Mouse (Mus musculus) C2C12 (cell line): ENCODE data around the gene Myb. TPM values are rescaled to one million over a fixed set of nuclear protein-coding genes. Genes with fewer than 3 reads are reported as not detected.
A peak's percentile ranks its signal among the peaks of the same experiment; 100 is the strongest.

Experiments used
- H3K27me3 ChIP-seq: one replicate; pipeline ENCODE4 v1.6.1; 2011; ENCODE audit not compliant: control insufficient read depth, insufficient read depth, insufficient read length
- H3K36me3 ChIP-seq: one replicate; pipeline ENCODE4 v1.6.1; 2011; ENCODE audit not compliant: control insufficient read depth, insufficient read depth
- H3K4me3 ChIP-seq: one replicate; pipeline ENCODE4 v1.5.1; 2011; ENCODE audit warnings: mild to moderate bottlenecking, control low read depth; ENCODE audit not compliant: poor library complexity, insufficient read depth, severe bottlenecking
- H3K79me2 ChIP-seq: one replicate; pipeline ENCODE4 v1.6.1; 2011; ENCODE audit not compliant: control insufficient read depth, insufficient read depth
- H3K79me3 ChIP-seq: one replicate; pipeline ENCODE4 v1.6.1; 2011; ENCODE audit warnings: low read depth, control low read depth
- H3ac ChIP-seq: one replicate; pipeline ENCODE3; 2011; ENCODE audit warnings: low read depth; ENCODE audit not compliant: control insufficient read depth, insufficient read length
- CEBPB ChIP-seq: IDR thresholded peaks from one replicate; pipeline ENCODE4 v1.6.1; 2011; ENCODE audit warnings: low read depth, mild to moderate bottlenecking, control low read depth, moderate library complexity
- CTCF ChIP-seq: IDR thresholded peaks from one replicate; pipeline ENCODE4 v1.5.1; 2011; ENCODE audit not compliant: control insufficient read depth, insufficient read depth, insufficient read length
- FOSL1 ChIP-seq: IDR thresholded peaks from one replicate; pipeline ENCODE4 v1.8.0; 2011; ENCODE audit warnings: mild to moderate bottlenecking, low read length; ENCODE audit not compliant: poor library complexity, insufficient read depth, severe bottlenecking
- MAX ChIP-seq: IDR thresholded peaks from one replicate; pipeline ENCODE4 v1.6.1; 2011; ENCODE audit warnings: mild to moderate bottlenecking, control low read depth
- MYOD1 ChIP-seq: IDR thresholded peaks from one replicate; pipeline ENCODE4 v1.6.1; 2011; ENCODE audit warnings: low read depth; ENCODE audit not compliant: control insufficient read depth, insufficient read length
- MYOG ChIP-seq: IDR thresholded peaks from one replicate; pipeline ENCODE4 v1.6.1; 2011; ENCODE audit not compliant: control insufficient read depth, insufficient read length; ENCODE audit errors: extremely low read depth
- USF1 ChIP-seq: IDR thresholded peaks from one replicate; pipeline ENCODE4 v1.6.1; 2011; ENCODE audit warnings: low read depth, mild to moderate bottlenecking, control low read depth, moderate library complexity
- polyA plus RNA-seq: library from polyadenylated mRNA; unstranded; fragments of >200 nt; fragmentation: generic; extraction: Trizol; gene quantifications from one replicate; pipeline ENCODE4 v1.2.1, GENCODE M21; 2012; ENCODE audit warnings: missing spikeins

Myb gene
- polyA plus RNA-seq, 1 experiment = 0.47 TPM

DNA sequence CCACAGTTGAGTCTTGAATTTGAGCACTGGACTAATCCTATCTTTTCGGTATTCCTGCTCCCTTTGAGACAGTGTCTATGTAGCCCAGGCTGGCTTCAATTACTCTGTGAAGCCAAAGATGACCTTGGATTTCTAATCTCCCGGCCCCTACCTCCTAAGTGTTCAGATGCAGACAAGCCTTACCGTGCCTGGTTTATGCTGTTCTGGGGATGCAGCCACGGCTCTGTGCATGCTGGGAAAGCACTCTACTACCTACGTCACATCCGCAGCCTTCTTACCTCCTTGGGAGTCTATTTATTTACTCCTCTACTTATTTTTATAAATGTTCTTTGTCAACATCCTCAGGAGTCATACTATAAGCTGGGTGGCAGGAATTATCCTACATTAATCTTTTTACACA, 7.1 kb upstream of the Myb start:
- no peak overlapping the region for H3ac ChIP-seq
- H3K79me3 ChIP-seq = no peaks in the 10 kb centered on the region
- H3K27me3 ChIP-seq = no peaks in the 10 kb centered on the region
- no peak for TF ChIP-seq USF1
- no peak for TF ChIP-seq FOSL1
- TF ChIP-seq MAX = no peak
- no peak for TF ChIP-seq MYOG
- no peak for TF ChIP-seq MYOD1
- TF ChIP-seq CEBPB = no peak
- no peak for TF ChIP-seq CTCF
- H3K36me3 ChIP-seq = no peaks in the 10 kb centered on the region
- no peaks in the 10 kb centered on the region for H3K79me2 ChIP-seq
- no peak overlapping the region for H3K4me3 ChIP-seq

DNA sequence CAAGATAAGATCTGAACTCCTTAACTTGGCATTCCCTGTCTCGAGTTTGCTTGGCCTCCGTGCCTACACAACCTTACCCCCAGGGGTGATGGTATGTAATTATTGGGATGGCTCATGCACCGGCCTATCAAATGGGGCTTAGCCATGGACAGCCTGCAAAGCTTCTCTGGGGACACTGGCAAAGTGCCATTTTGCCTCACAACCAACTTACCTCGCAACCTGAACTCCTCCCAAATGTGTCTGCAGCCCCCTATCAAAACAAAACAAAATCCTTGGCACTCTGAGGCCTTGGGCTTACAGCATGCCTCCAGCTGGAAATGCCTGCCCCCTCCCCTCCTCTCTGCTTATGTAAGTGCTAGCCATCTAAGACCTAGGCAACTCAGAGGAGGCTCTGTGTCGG, 6.4 kb upstream of the Myb start:
- Histone ChIP-seq H3K79me2 (no peaks in the 10 kb centered on the region), H3K4me3 (no peak overlapping the region), H3ac (no peak overlapping the region), H3K79me3 (no peaks in the 10 kb centered on the region), H3K36me3 (no peaks in the 10 kb centered on the region), H3K27me3 (no peaks in the 10 kb centered on the region)
- TF ChIP-seq MYOD1 = no peak
- no peak for TF ChIP-seq MAX
- TF ChIP-seq CTCF = no peak
- TF ChIP-seq CEBPB = no peak
- TF ChIP-seq MYOG = no peak
- no peak for TF ChIP-seq USF1
- no peak for TF ChIP-seq FOSL1

GRCm38 (mm10) chr10:21165411-21165810, 4.6 kb upstream of the Myb start:
- H3K36me3 ChIP-seq = no peaks in the 10 kb centered on the region
- no peak overlapping the region for H3K4me3 ChIP-seq
- TF ChIP-seq MYOD1 (no peak), MAX (no peak), USF1 (no peak), CEBPB (no peak), MYOG (no peak), FOSL1 (no peak), CTCF (no peak)
- H3ac ChIP-seq = no peak overlapping the region
- no peaks in the 10 kb centered on the region for H3K79me3 ChIP-seq
- peaks cover 6% of the 10 kb centered on the region for H3K27me3 ChIP-seq
- H3K79me2 ChIP-seq = no peaks in the 10 kb centered on the region

DNA sequence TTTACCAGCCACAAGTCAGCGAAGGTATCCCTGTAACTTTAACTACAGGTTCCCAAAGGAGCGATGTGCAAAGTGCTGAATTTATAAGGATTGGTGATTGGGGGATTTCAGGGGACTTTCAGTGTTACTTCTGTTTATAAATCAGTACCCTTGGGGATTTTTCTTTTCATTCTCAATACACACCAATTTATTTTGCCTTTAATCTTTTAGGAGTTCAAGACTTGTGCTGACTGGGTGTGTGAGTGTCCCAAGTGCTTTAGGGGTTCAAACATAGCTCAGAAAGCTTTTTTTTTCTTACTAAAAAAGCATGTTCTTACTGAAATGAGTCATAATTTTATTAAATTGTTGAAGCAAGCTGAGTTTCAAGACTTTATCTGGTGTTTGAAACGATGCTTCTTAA, 1.3 kb upstream of the Myb start:
- no peak overlapping the region for H3ac ChIP-seq
- no peak overlapping the region for H3K4me3 ChIP-seq
- no peak for TF ChIP-seq MAX
- no peak for TF ChIP-seq FOSL1
- no peak for TF ChIP-seq MYOD1
- TF ChIP-seq USF1 = no peak
- TF ChIP-seq CTCF = no peak
- TF ChIP-seq CEBPB = no peak
- no peak for TF ChIP-seq MYOG
- H3K79me2 ChIP-seq = no peaks in the 10 kb centered on the region
- H3K79me3 ChIP-seq = no peaks in the 10 kb centered on the region
- H3K27me3 ChIP-seq = peaks cover 6% of the 10 kb centered on the region
- H3K36me3 ChIP-seq = no peaks in the 10 kb centered on the region

DNA sequence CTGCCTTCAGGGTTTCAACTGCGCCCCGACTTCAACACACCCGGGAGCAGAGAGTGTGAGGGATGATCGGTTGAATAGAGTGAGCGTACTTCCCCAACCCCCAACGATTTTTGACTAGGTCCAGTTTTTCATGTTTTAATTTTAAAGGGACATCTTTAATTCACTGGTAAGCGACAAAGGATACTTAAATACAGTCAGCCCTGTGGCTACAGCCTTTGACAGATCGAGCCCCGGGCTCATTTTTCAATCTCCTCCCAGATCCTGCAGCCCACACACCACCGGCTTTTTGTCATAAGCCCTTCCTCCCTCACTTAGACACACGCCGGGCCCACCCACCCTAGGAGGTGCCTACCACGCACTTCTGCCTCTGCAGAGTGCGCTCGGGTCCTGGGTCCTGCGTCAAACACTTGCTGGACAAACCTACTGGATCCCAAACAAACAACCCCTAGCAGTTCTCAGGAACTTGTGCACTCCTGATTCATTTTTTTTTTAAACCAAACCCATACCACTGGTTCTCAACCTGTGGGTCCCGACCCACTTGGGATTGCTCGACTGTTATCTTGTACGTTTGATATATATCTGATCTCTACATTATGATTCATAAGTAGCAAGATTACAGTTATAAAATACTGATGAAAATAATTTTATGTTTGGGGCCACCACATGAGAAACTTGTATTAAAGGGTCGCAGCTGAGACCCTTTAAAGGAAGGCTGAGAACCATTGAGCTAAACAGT, 743 bp upstream of the Myb start:
- Histone ChIP-seq H3K79me2 (no peaks in the 10 kb centered on the region), H3ac (peak overlapping the region; percentile 80), H3K27me3 (peaks cover 6% of the 10 kb centered on the region), H3K79me3 (no peaks in the 10 kb centered on the region), H3K36me3 (no peaks in the 10 kb centered on the region), H3K4me3 (peak overlapping the region; percentile 18)
- TF ChIP-seq MYOG (no peak), USF1 (no peak), CTCF (no peak), CEBPB (no peak), FOSL1 (no peak)
